Mouse (Mus musculus) midbrain, embryonic 12.5 days (tissue): ENCODE results near the gene Arhgef11. TPM values are rescaled to one million over a fixed set of nuclear protein-coding genes. Genes with fewer than 3 reads are reported as not detected.

Experiments used
- ATAC-seq: fragments of 200-750 bp; cut with Nextera tagmentation; 2 replicates; pipeline ENCODE4 v1.8.0; 2017; ENCODE audit warnings: low read depth, moderate TSS enrichment, moderate library complexity; ENCODE audit not compliant: low FRiP score
- H3K27ac ChIP-seq: fragments of 300-500 bp; sonication (generic); replicated peaks from 2 replicates; pipeline ENCODE4 v1.5.1; 2016; ENCODE audit warnings: mild to moderate bottlenecking
- H3K27me3 ChIP-seq: fragments of 300-500 bp; sonication (generic); 2 replicates; pipeline ENCODE4 v1.6.1; 2016; ENCODE audit warnings: mild to moderate bottlenecking
- H3K36me3 ChIP-seq: fragments of 300-500 bp; sonication (generic); 2 replicates; pipeline ENCODE4 v1.6.1; 2016
- H3K4me1 ChIP-seq: fragments of 300-500 bp; sonication (generic); 2 replicates; pipeline ENCODE4 v1.6.1; 2016
- H3K4me2 ChIP-seq: fragments of 300-500 bp; sonication (generic); replicated peaks from 2 replicates; pipeline ENCODE4 v1.6.1; 2016; ENCODE audit warnings: mild to moderate bottlenecking, moderate library complexity
- H3K4me3 ChIP-seq: fragments of 300-500 bp; sonication (generic); 2 replicates; pipeline ENCODE4 v1.5.1; 2016; ENCODE audit warnings: mild to moderate bottlenecking
- H3K9ac ChIP-seq: fragments of 300-500 bp; sonication (generic); replicated peaks from 2 replicates; pipeline ENCODE4 v1.6.1; 2016; ENCODE audit warnings: mild to moderate bottlenecking, moderate library complexity
- H3K9me3 ChIP-seq: fragments of 300-500 bp; sonication (generic); 2 replicates; pipeline ENCODE4 v1.6.1; 2016; ENCODE audit warnings: mild to moderate bottlenecking
- WGBS: fragments of 180-500 bp; shearing (Covaris S2); methylation state at CpG from one replicate; pipeline ENCODE4 v1.1.7; 2016; 5-methylcytosine and 5-hydroxymethylcytosine counted together
- polyA plus RNA-seq: library from polyadenylated mRNA; unstranded; fragments of >200 nt; fragmentation: Nextera tagmentation; extraction: Ambion mirVana; gene quantifications from 2 replicates; pipeline ENCODE4 v1.2.1, GENCODE M21; 2016

Gene Arhgef11
- polyA plus RNA-seq, 1 experiment from 2014 or later, result 29.1 TPM

DNA sequence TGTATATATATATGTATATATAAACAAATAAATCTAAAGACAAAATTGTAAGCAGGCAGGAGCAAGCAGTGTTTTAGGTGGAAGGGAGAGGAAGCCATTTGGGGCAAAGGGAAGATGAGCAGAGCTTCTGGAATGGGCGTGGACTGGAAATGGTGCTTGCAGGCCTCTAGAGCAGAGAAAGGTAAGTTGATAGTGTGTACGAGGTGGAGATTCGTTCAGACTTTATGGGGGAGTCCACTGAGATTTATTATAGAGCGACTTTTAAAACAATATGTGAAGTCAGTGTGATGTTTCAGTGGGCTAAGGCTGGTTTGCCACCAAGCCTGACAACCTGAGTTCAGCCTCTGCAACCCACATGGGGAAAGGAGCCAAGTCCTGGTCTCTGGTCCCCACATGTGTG lies 7.5 kb downstream of the Arhgef11 start:
- H3K27ac ChIP-seq, result no peak overlapping the region
- H3K27me3 ChIP-seq, result no peaks in the 10 kb centered on the region
- H3K9me3 ChIP-seq, result no peaks in the 10 kb centered on the region
- no peaks in the 10 kb centered on the region for H3K36me3 ChIP-seq
- WGBS, result 96% methylated on average over 4 of the region's 4 CpGs
- no peak overlapping the region for H3K4me2 ChIP-seq
- ATAC-seq, result no peak
- H3K4me1 ChIP-seq, result peaks cover 20% of the 10 kb centered on the region
- no peak overlapping the region for H3K4me3 ChIP-seq
- H3K9ac ChIP-seq, result no peak overlapping the region

DNA sequence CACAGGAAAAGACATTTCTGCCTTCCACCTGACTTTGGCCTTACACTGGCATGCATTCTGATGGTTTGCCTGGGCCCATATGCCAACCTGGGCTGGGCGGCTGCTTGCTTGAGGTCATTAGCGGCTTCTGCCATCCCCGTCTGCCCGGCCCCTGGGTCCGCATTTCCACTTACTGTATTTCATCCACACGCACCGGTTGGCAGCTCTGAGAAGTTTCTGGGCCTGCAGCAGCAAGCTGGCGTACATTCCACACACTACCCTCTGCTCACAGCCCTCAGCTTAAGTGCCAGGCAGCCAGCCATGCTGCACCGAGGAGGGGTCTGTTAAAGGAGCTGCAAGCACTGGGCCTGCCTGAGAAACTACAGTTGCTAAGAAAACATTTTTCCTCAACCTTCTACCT lies 13.5 kb downstream of the Arhgef11 start:
- H3K27me3 ChIP-seq, result no peaks in the 10 kb centered on the region
- no peaks in the 10 kb centered on the region for H3K36me3 ChIP-seq
- no peaks in the 10 kb centered on the region for H3K9me3 ChIP-seq
- H3K27ac ChIP-seq, result no peak overlapping the region
- no peak for ATAC-seq
- H3K9ac ChIP-seq, result no peak overlapping the region
- 92% methylated on average over 9 of the region's 9 CpGs for whole genome bisulfite sequencing
- H3K4me2 ChIP-seq, result no peak overlapping the region
- no peak overlapping the region for H3K4me3 ChIP-seq
- no peaks in the 10 kb centered on the region for H3K4me1 ChIP-seq

DNA sequence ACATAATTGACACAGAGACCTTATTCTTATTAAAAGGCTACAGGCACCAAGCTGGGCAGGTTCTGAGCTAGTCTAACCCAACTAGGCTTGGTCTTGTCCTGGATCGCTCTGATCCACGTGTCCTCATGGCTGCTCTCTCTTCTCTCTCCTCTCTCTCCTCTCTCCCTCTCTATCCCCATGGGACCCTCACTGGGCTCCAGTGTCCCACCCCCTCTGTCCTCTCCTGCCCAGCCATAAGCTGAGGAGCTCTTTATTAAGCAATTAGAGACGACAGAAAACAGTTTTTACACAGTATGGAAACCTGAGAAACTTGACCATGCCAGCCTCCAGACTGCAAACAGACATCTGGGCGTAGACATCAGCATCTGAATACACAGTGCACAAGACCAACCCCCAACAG lies 14.0 kb downstream of the Arhgef11 start:
- no peak overlapping the region for H3K9ac ChIP-seq
- WGBS, result 83% methylated on average over 4 of the region's 4 CpGs
- no peak for ATAC-seq

DNA sequence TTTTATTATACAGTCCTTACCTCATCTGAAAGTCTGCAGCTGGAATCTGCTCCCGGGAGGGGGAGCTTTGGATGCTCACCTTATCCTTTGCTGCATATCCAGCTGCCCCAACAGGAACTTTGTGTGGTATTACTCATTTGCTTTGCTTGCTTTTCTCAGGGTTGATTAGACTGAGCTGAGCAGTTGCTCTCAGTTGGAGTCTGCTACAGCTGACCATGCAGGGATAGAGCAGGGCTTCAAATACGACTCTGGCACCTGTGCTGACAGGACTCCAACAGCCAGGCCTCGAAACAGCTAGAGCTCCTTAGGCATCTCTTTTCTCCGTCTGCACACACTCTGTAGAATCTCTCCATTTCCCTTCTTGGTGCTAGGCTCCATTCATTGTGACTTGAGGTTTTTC lies 18.2 kb downstream of the Arhgef11 start:
- Histone ChIP-seq H3K4me3 (no peak overlapping the region), H3K9me3 (no peaks in the 10 kb centered on the region)

More for the DNA sequence above, 14.0 kb downstream of the Arhgef11 start:
- H3K27ac ChIP-seq, result no peak overlapping the region
- no peaks in the 10 kb centered on the region for H3K9me3 ChIP-seq
- no peak overlapping the region for H3K4me3 ChIP-seq
- no peaks in the 10 kb centered on the region for H3K27me3 ChIP-seq
- H3K36me3 ChIP-seq, result no peaks in the 10 kb centered on the region
- H3K4me2 ChIP-seq, result no peak overlapping the region
- H3K4me1 ChIP-seq, result peaks cover 4% of the 10 kb centered on the region

DNA sequence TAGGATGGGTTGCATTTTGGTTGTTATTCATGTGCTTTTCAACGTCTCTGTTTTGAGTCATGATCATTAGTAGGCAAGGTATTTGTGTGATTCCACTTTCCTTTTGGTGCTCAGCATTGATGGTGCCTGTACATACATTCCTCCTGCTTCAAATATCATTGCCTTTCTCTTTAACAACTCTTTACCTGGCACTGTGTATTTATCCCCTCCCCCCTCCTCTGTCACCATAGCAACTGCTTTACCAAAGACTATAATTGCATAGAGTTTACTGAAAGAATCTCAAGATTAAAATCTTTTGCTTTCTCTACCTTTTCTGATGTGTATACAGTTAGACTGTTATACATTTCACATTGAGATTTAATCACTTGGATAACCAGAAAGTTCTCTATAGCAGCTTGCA lies 26.1 kb downstream of the Arhgef11 start:
- H3K4me3 ChIP-seq, result no peak overlapping the region
- no peaks in the 10 kb centered on the region for H3K27me3 ChIP-seq
- ATAC-seq, result no peak
- peaks cover 9% of the 10 kb centered on the region; the same call in 1 of the 2 replicates for H3K36me3 ChIP-seq
- 74% methylated on average over 1 of the region's 1 CpGs for WGBS
- no peak overlapping the region for H3K4me2 ChIP-seq
- H3K27ac ChIP-seq, result no peak overlapping the region
- peaks cover 3% of the 10 kb centered on the region for H3K4me1 ChIP-seq
- H3K9me3 ChIP-seq, result no peaks in the 10 kb centered on the region
- H3K9ac ChIP-seq, result no peak overlapping the region

More for the DNA sequence above, 18.2 kb downstream of the Arhgef11 start:
- H3K27ac ChIP-seq, result no peak overlapping the region
- H3K27me3 ChIP-seq, result no peaks in the 10 kb centered on the region
- peaks cover 7% of the 10 kb centered on the region for H3K4me1 ChIP-seq
- H3K36me3 ChIP-seq, result no peaks in the 10 kb centered on the region
- no peak for ATAC-seq
- H3K9ac ChIP-seq, result no peak overlapping the region
- H3K4me2 ChIP-seq, result no peak overlapping the region
- WGBS, result 65% methylated on average over 4 of the region's 4 CpGs

DNA sequence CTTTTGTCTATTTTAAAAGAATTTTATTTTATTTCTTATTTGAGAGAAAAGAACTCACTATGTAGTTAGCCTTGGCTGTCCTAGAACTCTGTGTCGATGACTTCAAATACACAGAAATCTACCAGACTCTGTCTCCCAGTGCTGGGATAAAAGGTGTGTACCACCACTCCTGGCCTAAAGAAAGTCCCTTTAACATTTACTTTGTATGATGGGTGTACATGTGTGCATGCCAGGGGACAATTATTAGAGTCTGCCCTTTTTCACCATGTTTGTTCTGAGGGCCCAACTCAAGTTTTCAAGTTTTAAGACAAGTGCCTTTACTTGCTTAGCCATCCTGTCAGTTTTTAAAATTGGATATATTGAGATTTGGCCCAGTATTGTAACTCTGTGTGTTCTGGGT lies 28.8 kb downstream of the Arhgef11 start:
- H3K4me3 ChIP-seq, result no peak overlapping the region
- no peak overlapping the region for H3K4me2 ChIP-seq
- ATAC-seq, result no peak
- H3K9me3 ChIP-seq, result no peaks in the 10 kb centered on the region
- H3K36me3 ChIP-seq, result peaks cover 3% of the 10 kb centered on the region; the same call in 1 of the 2 replicates
- H3K4me1 ChIP-seq, result peaks cover 3% of the 10 kb centered on the region
- H3K27ac ChIP-seq, result no peak overlapping the region
- no peaks in the 10 kb centered on the region for H3K27me3 ChIP-seq
- H3K9ac ChIP-seq, result no peak overlapping the region
- 98% methylated on average over 1 of the region's 1 CpGs for WGBS

DNA sequence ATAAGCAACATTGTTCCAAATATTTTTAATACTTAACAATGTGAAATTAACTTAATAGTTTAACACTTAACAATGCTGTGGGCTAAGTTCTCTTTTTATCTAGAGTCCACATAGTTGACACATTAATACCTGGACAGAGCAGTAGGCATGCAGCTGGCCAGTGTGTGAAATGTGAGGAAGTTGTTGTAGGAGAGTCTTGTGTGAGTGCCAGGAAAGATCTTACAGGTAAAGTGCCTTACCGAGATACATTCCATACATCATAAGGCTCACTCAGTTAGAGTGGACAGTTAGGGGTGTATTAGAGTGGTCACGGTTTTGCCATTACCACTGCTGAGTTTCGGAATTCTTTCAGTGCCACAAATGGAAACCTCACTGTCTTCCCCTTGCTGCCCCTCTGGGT lies 31.7 kb downstream of the Arhgef11 start:
- Histone ChIP-seq H3K9ac (no peak overlapping the region), H3K27me3 (no peaks in the 10 kb centered on the region), H3K27ac (no peak overlapping the region), H3K4me3 (no peak overlapping the region), H3K4me1 (no peaks in the 10 kb centered on the region), H3K9me3 (no peaks in the 10 kb centered on the region), H3K4me2 (no peak overlapping the region), H3K36me3 (no peaks in the 10 kb centered on the region)
- WGBS, result 92% methylated on average over 3 of the region's 3 CpGs
- ATAC-seq, result no peak

DNA sequence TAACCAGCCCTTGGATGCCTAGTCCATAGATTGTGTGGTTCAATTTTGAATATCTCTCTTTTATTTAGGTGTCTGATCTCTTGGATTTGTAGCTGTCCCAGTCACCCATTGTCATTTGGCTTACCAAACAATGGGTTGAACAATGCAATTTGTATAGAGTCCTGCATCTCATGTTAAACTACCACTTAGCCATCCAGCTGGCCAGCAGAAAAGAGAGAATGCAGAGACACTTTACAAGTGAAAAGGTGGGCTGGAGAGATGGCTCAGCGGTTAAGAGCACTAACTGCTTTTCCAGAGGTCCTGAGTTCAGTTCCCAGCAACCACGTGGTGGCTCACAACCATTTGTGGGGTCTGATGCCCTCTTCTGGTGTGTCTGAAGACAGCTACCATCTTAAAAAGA lies 41.0 kb downstream of the Arhgef11 start:
- no peaks in the 10 kb centered on the region for H3K27me3 ChIP-seq
- WGBS, result 74% methylated on average over 2 of the region's 2 CpGs
- ATAC-seq, result no peak
- no peak overlapping the region for H3K27ac ChIP-seq
- no peaks in the 10 kb centered on the region for H3K36me3 ChIP-seq
- H3K4me2 ChIP-seq, result no peak overlapping the region
- H3K9ac ChIP-seq, result no peak overlapping the region
- H3K4me3 ChIP-seq, result no peak overlapping the region
- peaks cover 17% of the 10 kb centered on the region for H3K4me1 ChIP-seq
- H3K9me3 ChIP-seq, result no peaks in the 10 kb centered on the region

DNA sequence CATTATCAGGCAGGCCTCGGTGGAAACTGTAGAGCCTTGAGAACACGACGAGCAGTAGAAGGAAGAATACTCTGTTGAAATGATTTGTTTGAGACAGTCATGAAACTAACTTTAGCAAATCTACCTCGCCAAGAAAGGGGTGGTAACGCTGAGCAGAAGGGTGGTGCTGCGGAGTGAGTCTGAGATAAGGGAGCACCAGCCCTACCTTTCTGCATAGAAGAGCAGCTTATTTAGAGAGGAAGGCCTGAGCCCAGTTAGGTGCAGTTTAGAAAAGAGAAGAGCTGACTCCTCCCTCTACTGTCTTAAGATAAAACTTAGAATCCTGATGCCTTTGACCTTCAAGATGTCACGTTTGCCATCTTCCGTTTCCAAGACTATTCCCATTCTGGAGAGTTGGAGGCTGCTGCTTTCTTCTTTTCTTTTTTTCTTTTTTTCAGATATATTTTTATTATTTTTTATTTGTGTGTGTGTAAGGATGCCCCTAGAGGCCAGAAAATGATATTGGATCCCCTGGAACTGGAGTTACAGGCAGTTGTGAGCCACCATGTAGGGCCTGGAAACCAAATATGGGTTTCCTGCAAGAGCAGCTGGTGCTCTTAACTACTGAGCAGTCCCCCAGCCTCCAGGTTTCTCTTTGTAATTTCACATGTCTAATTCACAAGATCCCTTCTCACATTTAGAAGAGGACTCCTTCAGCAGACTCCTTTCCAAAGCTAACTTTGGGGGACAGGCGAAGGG lies 42.5 kb downstream of the Arhgef11 start:
- H3K27ac ChIP-seq, result no peak overlapping the region
- peaks cover 22% of the 10 kb centered on the region for H3K4me1 ChIP-seq
- no peak for ATAC-seq
- no peaks in the 10 kb centered on the region for H3K9me3 ChIP-seq
- no peak overlapping the region for H3K4me2 ChIP-seq
- WGBS, result 91% methylated on average over 9 of the region's 9 CpGs
- H3K36me3 ChIP-seq, result no peaks in the 10 kb centered on the region
- no peak overlapping the region for H3K9ac ChIP-seq
- no peak overlapping the region for H3K4me3 ChIP-seq
- no peaks in the 10 kb centered on the region for H3K27me3 ChIP-seq

DNA sequence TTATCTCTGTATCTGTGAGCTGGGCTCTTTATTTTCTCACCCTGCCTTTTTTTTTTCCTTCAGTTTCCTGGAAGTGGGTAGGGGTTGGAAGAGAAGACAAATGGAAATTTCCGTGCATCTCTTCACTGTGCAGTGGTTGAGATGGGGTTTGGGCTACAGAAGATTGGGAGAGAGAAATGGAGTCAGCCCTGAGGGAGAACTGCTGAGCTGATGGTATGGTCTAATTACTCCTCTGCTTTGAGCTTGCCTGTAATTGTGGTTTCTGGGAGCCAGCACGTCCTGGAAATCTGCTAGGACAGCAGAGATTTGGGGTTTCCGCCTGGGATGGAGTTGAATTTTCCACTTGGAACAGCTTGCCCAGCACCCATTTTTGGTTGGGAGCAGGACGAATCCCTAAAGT lies 43.1 kb downstream of the Arhgef11 start:
- Histone ChIP-seq H3K4me1 (peaks cover 17% of the 10 kb centered on the region), H3K9ac (no peak overlapping the region), H3K9me3 (no peaks in the 10 kb centered on the region), H3K36me3 (no peaks in the 10 kb centered on the region), H3K4me2 (no peak overlapping the region), H3K27ac (no peak overlapping the region), H3K27me3 (no peaks in the 10 kb centered on the region), H3K4me3 (no peak overlapping the region)
- ATAC-seq, result no peak
- 89% methylated on average over 4 of the region's 4 CpGs for WGBS

DNA sequence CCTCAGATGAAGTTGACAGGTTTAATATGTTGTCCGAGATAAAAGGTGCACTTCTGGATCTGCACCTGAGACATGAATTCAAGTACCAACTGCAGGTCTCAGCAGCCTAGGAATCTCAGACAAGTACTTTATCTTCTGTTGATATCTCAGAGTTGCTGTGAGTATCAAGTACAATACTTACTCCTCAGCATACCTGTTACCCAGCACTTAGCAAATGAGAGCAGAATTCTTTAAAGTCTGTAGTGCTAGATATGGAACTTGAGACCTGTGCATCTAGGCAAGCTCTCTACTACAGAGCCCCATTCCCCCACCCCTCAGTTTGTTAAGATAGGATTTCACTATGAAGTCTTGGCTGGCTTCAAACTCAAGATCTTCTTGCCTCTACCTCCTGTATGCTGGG lies 43.9 kb downstream of the Arhgef11 start:
- no peaks in the 10 kb centered on the region for H3K27me3 ChIP-seq

DNA sequence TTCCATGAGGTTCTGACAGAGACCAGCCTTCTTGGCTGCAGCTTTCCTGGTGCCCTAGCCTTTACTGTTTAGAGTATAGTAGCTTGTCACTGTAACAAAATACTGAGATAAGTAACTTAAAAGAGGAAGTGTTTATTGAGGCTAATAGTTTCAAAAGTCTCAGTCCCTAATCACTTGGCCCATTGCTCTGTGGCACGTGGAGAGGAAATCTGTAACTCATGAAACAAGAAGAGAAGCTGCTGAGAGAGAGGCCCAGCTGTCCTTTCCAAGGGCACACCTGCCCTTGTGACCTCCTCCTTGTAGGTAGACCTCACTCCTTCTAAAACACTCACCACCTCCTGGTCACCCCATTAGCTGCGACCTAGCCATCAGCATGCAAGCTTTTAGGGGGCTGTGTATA lies 101.2 kb downstream of the Arhgef11 start:
- Histone ChIP-seq H3K9ac (no peak overlapping the region), H3K9me3 (no peaks in the 10 kb centered on the region), H3K4me3 (no peak overlapping the region), H3K4me2 (no peak overlapping the region), H3K27ac (no peak overlapping the region), H3K27me3 (no peaks in the 10 kb centered on the region), H3K4me1 (no peaks in the 10 kb centered on the region), H3K36me3 (peaks cover 95% of the 10 kb centered on the region)
- 91% methylated on average over 2 of the region's 2 CpGs for WGBS
- ATAC-seq, result no peak

More for the DNA sequence above, 43.9 kb downstream of the Arhgef11 start:
- ATAC-seq, result no peak
- WGBS, result 91% methylated on average over 1 of the region's 1 CpGs
- no peak overlapping the region for H3K4me3 ChIP-seq
- no peaks in the 10 kb centered on the region for H3K36me3 ChIP-seq
- H3K4me1 ChIP-seq, result peaks cover 17% of the 10 kb centered on the region
- no peak overlapping the region for H3K27ac ChIP-seq
- no peaks in the 10 kb centered on the region for H3K9me3 ChIP-seq
- H3K4me2 ChIP-seq, result no peak overlapping the region
- H3K9ac ChIP-seq, result no peak overlapping the region

DNA sequence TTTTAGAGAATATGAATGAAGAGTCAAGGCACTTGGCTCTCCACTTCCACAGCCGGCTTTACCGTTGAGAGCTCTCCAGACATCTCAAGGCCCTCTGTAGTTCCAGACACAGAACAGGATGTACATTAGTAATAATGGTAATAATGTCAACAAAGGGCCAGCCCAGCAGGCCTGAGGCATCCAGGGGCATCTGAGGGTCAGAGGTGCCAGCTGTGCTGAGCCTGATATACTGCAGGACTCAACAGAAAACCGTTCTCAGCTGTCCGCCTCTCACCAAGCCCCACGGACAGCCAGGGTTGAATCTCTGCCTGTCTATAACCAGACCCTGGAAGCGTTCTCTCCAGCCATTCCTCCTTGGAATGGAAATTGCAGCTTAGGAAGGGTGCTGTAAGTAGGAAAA lies 107.2 kb downstream of the Arhgef11 start:
- 84% methylated on average over 6 of the region's 6 CpGs for WGBS
- no peaks in the 10 kb centered on the region for H3K9me3 ChIP-seq
- no peak overlapping the region for H3K9ac ChIP-seq
- ATAC-seq, result no peak
- H3K4me3 ChIP-seq, result no peak overlapping the region
- no peaks in the 10 kb centered on the region for H3K27me3 ChIP-seq
- no peak overlapping the region for H3K27ac ChIP-seq
- peaks cover 95% of the 10 kb centered on the region for H3K36me3 ChIP-seq
- H3K4me1 ChIP-seq, result no peaks in the 10 kb centered on the region
- H3K4me2 ChIP-seq, result no peak overlapping the region
